Mouse (Mus musculus): ENCODE measurements around the gene Gm37240.

DNA sequence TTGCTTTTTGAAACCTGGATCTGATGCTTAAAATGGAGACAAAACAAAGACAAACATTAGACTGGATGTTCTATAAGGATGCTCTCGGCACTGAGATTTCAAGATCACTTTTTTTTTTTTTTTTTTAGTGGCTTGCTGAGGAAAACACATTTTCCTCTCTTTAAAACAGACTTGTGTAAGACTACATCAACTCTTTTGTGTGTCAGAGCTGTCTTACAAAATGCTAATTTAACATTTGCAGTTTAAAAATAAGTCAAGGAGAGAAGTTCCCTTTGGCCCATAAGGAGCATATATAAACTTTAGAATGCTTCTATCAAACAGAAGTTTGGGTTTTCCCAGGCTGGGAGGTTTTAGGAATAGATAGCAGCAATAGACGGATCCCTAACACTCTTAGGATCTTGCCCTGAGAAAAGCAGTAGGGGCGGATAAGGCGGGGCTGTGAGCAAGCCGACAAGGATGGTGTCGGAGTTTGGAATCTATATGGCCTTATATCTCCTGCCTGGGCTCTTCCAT is 739.2 kb downstream of the Gm37240 start:
- TF ChIP-seq CTCF (IDR thresholded peaks at IDR 0.05; ENCODE audit: low read depth, low read length) = no peak
- TF ChIP-seq POLR2A (IDR thresholded peaks at IDR 0.05; ENCODE audit: borderline replicate concordance, low read depth, low read length) = no peak

Data from bone marrow macrophage, adult 2 months (primary cell).